Mouse (Mus musculus) ES-E14 (cell line): ENCODE data around the gene Srek1ip1.

Experiments used
- MAFK ChIP-seq: IDR thresholded peaks from 2 replicates; pipeline ENCODE4 v1.6.1; 2014; ENCODE audit warnings: mild to moderate bottlenecking, low read depth, low read length, inconsistent platforms; ENCODE audit not compliant: insufficient read depth
- ZC3H11A ChIP-seq: IDR thresholded peaks from 2 replicates; pipeline ENCODE4 v1.6.1; 2012; ENCODE audit warnings: low read depth, mild to moderate bottlenecking, inconsistent platforms, low read length, borderline replicate concordance
- ZNF384 ChIP-seq: IDR thresholded peaks from 2 replicates; pipeline ENCODE4 v1.6.1; 2012; ENCODE audit warnings: low read depth, low read length, inconsistent platforms

DNA sequence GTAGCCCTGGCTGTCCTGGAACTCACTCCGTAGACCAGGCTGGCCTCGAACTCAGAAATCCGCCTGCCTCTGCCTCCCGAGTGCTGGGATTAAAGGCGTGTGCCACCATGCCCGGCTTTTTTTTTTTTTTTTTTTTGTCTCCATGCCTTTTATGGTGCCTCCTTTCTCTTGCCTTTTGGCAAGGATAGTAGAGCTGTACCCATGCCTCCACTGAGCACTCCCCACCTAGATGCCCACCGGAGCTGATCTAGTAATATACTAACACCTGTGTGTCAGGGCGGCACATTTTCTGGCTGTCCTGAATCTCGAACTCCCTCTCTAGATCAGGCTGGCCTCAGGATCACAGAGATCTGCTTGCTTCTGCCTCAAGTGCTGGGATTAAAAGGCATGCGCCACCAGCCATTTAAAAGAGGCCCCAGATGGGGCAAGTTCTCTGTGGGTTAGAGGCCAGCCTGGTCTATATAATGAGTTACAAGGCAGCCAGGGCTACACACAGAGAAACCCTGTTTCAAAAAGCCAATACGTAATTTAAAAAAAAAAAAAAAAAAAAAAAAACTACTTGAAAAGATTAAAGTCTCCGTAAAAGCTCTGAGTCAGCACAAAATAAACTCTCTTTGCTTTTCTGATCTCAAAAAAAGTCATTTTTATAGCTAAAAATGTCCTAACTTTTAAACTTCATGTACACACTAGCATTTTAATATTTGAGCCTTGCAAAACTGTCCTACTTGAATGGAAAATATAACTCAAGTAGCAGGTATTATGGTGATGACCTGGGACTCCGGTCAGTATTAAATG lies 51.2 kb downstream of the Srek1ip1 start:
- TF ChIP-seq ZC3H11A = no peak
- peak; percentile 54 for TF ChIP-seq ZNF384
- TF ChIP-seq MAFK = peak; percentile 59; the same call in 1 of the 2 replicates
